Mouse (Mus musculus) ovary, postnatal 14 days (tissue): ENCODE measurements around the gene Gm14325.
"Not testable (repeated sequence)": the region's sequence is repeated elsewhere in the genome, so short reads cannot be mapped to it uniquely, and the experiment has no call there.

ENCODE experiments used
- DNase-seq: peaks from one replicate; pipeline ENCODE4 v3.0.0; 2022; ENCODE audit warnings: low spot score

Gm14325 gene

DNA sequence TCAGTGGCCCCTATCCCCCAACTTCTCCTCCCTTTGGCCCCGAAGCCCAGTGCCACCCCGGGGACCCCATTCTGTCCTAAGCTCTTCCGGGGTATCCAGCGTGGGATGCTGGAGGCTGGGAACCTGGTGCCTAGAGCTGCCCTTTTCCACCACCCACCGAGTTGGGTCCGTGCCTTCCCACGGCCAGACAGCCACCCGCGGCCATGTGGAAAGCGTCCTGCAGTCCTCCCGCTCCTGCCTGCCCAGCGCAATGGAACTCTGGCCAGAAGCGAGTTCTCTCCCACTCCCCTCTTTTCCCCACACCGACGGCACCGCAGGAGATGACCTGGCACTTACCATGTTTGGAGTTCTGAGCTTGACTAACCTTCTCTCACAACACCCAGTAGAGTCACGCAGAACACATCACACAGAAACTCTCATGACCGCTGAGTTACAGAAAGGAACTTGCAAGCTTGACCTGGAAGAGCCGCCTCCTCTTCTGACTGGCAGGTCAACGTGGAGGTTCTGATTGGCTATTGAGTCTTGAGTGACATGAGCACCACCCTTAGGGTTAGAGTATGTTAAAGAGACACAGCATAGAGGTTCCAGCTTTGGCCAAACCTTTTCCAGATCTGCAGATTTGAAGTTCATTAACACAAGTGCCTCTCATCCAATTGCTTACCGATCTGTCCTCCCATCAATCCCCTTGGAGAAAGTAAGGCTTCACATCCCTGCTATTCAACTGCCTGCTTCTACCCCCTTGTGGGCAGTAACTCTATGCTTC is at the start of gene Gm14325:
Gene Gm14325, minus strand, starts transcription at position 436 of the 763 bp plus-strand sequence.
- DNase-seq, result peak; percentile 51

- not testable (repeated sequence) for DNase-seq
These were observed 47.6 kb upstream of the Gm14325 start for GRCm38 (mm10) chr2:177887743-177888142.

GRCm38 (mm10) chr2:177862254-177862653 is 22.1 kb upstream of the Gm14325 start:
- not testable (repeated sequence) for DNase-seq

GRCm38 (mm10) chr2:177843666-177844065 is 3.5 kb upstream of the Gm14325 start:
- DNase-seq, result not testable (repeated sequence)

DNA sequence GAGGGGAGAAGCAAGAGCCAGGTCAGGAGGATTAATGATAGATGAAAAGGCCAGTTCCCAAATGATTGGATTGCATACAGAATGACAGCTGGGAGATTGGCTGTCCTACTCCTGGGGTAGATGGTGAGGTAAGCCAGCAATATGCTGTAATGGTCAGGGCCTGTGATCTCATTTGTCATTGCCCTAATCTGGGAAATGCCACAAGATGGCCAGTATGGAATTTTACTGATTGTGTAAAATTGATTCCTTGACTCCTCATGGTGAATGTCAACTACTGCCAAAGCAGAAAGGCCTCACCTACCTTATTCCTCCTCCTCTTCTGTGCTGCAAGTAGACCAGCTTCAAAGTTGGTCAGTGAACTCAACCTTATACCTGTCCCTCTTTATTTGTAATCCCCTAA is 3.4 kb downstream of the Gm14325 start:
- not testable (repeated sequence) for DNase-seq

- DNase-seq, result not testable (repeated sequence)
These were observed 4.2 kb downstream of the Gm14325 start for GRCm38 (mm10) chr2:177835733-177836536.

GRCm38 (mm10) chr2:177821952-177822351 is 18.2 kb downstream of the Gm14325 start:
- not testable (repeated sequence) for DNase-seq

DNA sequence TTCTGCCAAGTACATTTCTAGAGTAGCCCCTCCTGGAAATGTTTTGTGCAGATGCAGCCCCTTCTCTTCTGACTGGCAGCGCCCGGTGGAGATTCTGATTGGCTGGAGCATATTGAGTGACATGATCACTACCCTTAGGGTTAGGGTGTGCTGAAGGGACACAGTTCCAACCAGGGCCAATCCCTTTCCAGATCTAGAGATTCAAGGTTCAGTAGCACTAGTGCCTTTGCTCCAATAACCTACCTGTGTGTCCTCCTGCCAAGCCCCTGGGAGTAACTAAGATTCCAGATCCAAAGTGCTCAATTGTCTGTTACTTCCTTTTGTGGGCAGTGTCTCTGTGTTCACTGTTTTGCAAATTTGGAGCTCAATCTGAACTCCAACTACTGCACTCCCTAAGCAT is 34.0 kb downstream of the Gm14325 start:
- not testable (repeated sequence) for DNase-seq

- DNase-seq, result not testable (repeated sequence)
These were observed 52.8 kb downstream of the Gm14325 start for GRCm38 (mm10) chr2:177787351-177787750.
